Mouse (Mus musculus) midbrain, embryonic 16.5 days (tissue): ENCODE measurements around the gene Gm37240. TPM values are rescaled to one million over a fixed set of nuclear protein-coding genes. Genes with fewer than 3 reads are reported as not detected.

Source experiments
- ATAC-seq: fragments of 200-750 bp; cut with Nextera tagmentation; 2 replicates; pipeline ENCODE4 v1.8.0; 2017; ENCODE audit warnings: moderate TSS enrichment
- H3K27ac ChIP-seq: fragments of 300-500 bp; sonication (generic); 2 replicates; pipeline ENCODE4 v1.5.1; 2014; ENCODE audit warnings: mild to moderate bottlenecking, low read length, mixed read lengths
- H3K27me3 ChIP-seq: fragments of 300-500 bp; sonication (generic); 2 replicates; pipeline ENCODE4 v1.6.1; 2014; ENCODE audit warnings: low read depth, low read length, mixed read lengths; ENCODE audit not compliant: control insufficient read depth, insufficient read depth
- H3K36me3 ChIP-seq: fragments of 300-500 bp; sonication (generic); 2 replicates; pipeline ENCODE4 v1.6.1; 2014; ENCODE audit warnings: mild to moderate bottlenecking, low read length, moderate library complexity, mixed read lengths; ENCODE audit not compliant: control insufficient read depth, insufficient read depth
- H3K4me1 ChIP-seq: fragments of 300-500 bp; sonication (generic); 2 replicates; pipeline ENCODE4 v1.6.1; 2014; ENCODE audit warnings: mild to moderate bottlenecking, low read length, mixed read lengths; ENCODE audit not compliant: control insufficient read depth, insufficient read depth
- H3K4me2 ChIP-seq: fragments of 300-500 bp; sonication (generic); 2 replicates; pipeline ENCODE4 v1.6.1; 2014; ENCODE audit warnings: mild to moderate bottlenecking, low read length, mixed read lengths
- H3K4me3 ChIP-seq: fragments of 300-500 bp; sonication (generic); 2 replicates; pipeline ENCODE4 v1.5.1; 2014; ENCODE audit warnings: low read depth, mild to moderate bottlenecking, low read length, moderate library complexity, mixed read lengths
- H3K9ac ChIP-seq: fragments of 300-500 bp; sonication (generic); 2 replicates; pipeline ENCODE4 v1.6.1; 2014; ENCODE audit warnings: low read depth, low read length, mixed read lengths
- H3K9me3 ChIP-seq: fragments of 300-500 bp; sonication (generic); replicated peaks from 2 replicates; pipeline ENCODE4 v1.6.1; 2014; ENCODE audit warnings: mild to moderate bottlenecking, low read length, mixed read lengths; ENCODE audit not compliant: control insufficient read depth, poor library complexity, severe bottlenecking
- WGBS: fragments of 180-500 bp; shearing (Covaris S2); extraction: QIAGEN DNeasy Blood & Tissue Kit; methylation state at CpG from one replicate; pipeline ENCODE4 v1.1.7; 2014; 5-methylcytosine and 5-hydroxymethylcytosine counted together
- polyA plus RNA-seq: library from polyadenylated mRNA; unstranded; fragments of >200 nt; fragmentation: Nextera tagmentation; extraction: Ambion mirVana; gene quantifications from 2 replicates; pipeline ENCODE4 v1.2.1, GENCODE M21; 2015

Gm37240 gene
- polyA plus RNA-seq, 1 experiment from 2014 or later = 0.26 TPM

DNA sequence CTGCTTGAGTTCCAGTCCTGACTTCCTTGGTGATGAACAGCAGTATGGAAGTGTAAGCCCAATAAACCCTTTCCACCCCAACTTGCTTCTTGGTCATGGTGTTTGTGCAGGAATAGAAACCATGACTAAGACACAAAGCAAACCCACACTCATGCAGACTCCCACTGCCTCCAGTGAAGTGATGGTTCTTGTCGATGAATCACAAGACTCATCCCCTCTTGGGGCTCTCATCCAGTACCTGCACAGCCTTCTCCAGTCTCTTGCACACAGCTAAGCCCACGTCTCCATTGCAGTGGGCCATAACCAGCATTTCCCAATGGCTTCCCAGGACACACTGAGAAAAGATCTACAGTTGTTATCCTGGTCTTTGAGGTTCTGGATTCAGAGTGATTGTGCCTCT, 599.7 kb downstream of the Gm37240 start:
- WGBS = 70% methylated on average over 2 of the region's 2 CpGs
- Histone ChIP-seq H3K27ac (no peak overlapping the region), H3K9ac (no peak overlapping the region), H3K9me3 (no peaks in the 10 kb centered on the region), H3K27me3 (no peaks in the 10 kb centered on the region), H3K4me1 (no peaks in the 10 kb centered on the region), H3K4me3 (no peak overlapping the region), H3K36me3 (no peaks in the 10 kb centered on the region), H3K4me2 (no peak overlapping the region)
- no peak for ATAC-seq

DNA sequence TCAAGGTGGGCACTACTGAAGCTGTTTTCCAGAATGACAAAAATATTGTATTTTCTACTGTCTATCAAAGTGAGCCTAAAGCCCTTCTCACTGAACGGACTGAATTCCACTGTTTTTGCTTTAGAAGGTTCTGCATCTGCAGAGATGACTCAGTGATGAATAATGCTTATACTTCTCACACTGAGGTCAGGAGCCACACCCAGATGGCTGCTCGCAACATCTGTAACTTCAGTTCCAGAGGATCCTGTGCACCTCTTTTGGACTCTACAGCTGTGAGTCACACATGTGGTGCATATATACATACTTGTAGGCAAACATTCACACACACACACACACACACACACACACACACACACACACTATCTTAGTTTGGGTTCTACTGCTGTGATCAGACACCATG, 602.8 kb downstream of the Gm37240 start:
- Histone ChIP-seq H3K9me3 (no peaks in the 10 kb centered on the region), H3K27me3 (no peaks in the 10 kb centered on the region), H3K4me2 (no peak overlapping the region), H3K4me3 (no peak overlapping the region), H3K36me3 (no peaks in the 10 kb centered on the region), H3K27ac (no peak overlapping the region), H3K9ac (no peak overlapping the region), H3K4me1 (no peaks in the 10 kb centered on the region)
- 91% methylated on average over 2 of the region's 2 CpGs for WGBS
- ATAC-seq = no peak

DNA sequence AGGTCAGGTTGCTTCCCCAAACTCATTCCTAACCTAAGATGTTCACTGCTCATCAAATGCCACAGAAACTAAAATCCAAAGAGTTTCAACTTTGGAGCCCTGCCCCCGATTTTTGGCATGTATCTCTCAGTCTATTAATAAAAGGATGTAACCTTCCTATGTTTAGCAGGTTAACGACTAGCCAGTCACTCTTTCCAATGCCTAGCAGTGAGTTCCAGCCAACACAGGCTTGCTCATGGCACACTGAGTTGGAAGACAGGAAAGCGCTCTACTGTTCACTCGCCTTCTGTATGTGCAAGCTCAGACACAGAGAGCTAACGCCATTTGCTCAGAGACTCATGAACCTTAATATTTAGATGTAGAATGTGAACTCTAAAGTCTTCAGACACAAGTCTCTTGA, 604.5 kb downstream of the Gm37240 start:
- WGBS = 90% methylated on average over 5 of the region's 5 CpGs
- Histone ChIP-seq H3K9ac (no peak overlapping the region), H3K9me3 (no peaks in the 10 kb centered on the region), H3K4me1 (no peaks in the 10 kb centered on the region), H3K27me3 (no peaks in the 10 kb centered on the region), H3K36me3 (no peaks in the 10 kb centered on the region), H3K4me2 (no peak overlapping the region), H3K4me3 (no peak overlapping the region), H3K27ac (no peak overlapping the region)
- no peak for ATAC-seq

DNA sequence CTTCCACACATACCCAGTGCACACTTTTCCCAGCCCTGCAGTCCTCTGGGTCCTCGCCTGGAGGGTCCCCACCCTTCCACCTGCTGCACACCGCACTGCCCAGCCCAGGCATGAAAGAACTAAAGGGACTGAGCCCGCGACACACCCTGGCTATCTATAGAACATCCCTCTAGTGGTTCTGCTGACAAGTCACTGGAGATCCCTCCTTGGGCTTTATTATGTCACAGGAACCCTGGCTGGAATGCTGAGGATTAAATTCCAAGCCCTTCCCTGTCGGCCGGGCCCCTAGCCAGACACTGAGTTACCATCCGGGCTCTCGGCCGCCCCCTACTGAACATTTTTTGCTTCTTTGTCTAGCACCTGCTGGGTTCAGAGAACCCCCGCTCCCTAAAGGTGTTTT, 612.2 kb downstream of the Gm37240 start:
- H3K27ac ChIP-seq = no peak overlapping the region
- H3K4me1 ChIP-seq = no peaks in the 10 kb centered on the region
- H3K36me3 ChIP-seq = no peaks in the 10 kb centered on the region
- H3K4me3 ChIP-seq = no peak overlapping the region
- H3K9me3 ChIP-seq = no peaks in the 10 kb centered on the region
- H3K9ac ChIP-seq = no peak overlapping the region
- WGBS = 30% methylated on average over 10 of the region's 10 CpGs
- no peak for ATAC-seq
- H3K27me3 ChIP-seq = no peaks in the 10 kb centered on the region
- H3K4me2 ChIP-seq = no peak overlapping the region

DNA sequence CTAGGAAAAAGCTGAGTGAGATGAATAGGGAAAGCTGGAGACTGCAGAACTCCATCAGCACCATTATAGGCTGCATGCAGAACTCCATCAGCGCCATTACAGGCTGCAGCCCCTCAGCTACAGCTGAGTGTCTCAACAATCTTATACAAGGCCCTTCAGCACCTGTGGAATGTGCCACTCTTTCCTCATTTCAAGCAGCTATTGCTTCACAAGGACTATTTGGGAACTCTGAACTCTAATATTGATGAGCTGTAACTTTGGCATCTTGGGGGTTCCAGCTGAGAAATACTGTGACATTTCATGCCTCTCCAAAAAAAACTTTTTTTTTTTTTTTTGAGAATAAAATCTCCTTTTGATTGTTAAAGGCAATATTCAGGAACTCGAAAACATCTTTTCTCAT, 615.8 kb downstream of the Gm37240 start:
- Histone ChIP-seq H3K36me3 (no peaks in the 10 kb centered on the region), H3K27ac (no peak overlapping the region), H3K9ac (no peak overlapping the region), H3K4me3 (no peak overlapping the region), H3K4me2 (no peak overlapping the region), H3K4me1 (no peaks in the 10 kb centered on the region), H3K9me3 (no peaks in the 10 kb centered on the region), H3K27me3 (no peaks in the 10 kb centered on the region)
- no peak for ATAC-seq
- 91% methylated on average over 2 of the region's 2 CpGs for WGBS

DNA sequence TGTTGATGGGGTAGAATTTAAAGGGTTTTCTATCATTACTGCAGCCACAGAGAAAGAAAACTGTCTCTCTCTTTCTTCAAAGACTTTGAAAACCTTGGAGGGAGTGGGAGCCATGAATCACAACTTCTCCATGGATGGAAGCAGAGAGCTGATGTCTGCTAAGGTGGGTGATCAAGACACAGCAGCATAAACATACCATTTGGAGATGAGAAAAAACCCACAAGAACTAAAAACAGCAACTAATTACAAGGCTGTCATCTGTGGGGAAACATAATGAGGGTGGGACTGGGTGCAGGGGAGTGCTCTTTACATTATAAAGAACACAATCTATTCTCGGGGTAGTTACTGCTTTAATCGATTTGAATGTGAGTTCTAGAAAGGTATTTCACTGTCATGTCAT, 622.4 kb downstream of the Gm37240 start:
- no peaks in the 10 kb centered on the region for H3K36me3 ChIP-seq
- no peaks in the 10 kb centered on the region for H3K27me3 ChIP-seq
- no peaks in the 10 kb centered on the region for H3K4me1 ChIP-seq
- H3K4me3 ChIP-seq = no peak overlapping the region
- H3K9ac ChIP-seq = no peak overlapping the region
- no peak overlapping the region for H3K27ac ChIP-seq
- H3K9me3 ChIP-seq = no peaks in the 10 kb centered on the region
- no peak for ATAC-seq
- 80% methylated on average over 2 of the region's 2 CpGs for WGBS
- H3K4me2 ChIP-seq = no peak overlapping the region

DNA sequence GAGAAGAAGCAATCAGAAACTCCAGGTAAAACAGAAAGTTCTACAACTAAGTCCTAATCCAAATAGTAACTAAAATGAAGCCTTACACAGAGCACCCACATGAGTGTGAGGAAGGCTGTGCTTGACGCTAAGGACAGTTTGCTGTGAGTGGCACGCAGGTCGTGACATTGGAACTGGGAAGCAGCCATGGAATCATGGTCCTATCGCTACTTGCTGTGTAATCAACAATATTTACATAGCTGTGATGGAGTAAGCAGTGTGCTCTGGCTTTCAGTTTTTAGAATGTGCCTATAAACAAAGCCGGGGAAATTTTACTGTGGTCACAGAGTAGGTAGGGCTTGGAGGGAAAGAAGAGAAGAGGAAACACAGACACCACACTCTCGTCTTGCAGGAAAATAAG, 622.8 kb downstream of the Gm37240 start:
- Histone ChIP-seq H3K27ac (no peak overlapping the region), H3K4me2 (no peak overlapping the region), H3K4me1 (no peaks in the 10 kb centered on the region), H3K4me3 (no peak overlapping the region), H3K27me3 (no peaks in the 10 kb centered on the region), H3K9ac (no peak overlapping the region), H3K9me3 (no peaks in the 10 kb centered on the region), H3K36me3 (no peaks in the 10 kb centered on the region)
- no peak for ATAC-seq
- whole genome bisulfite sequencing = 88% methylated on average over 6 of the region's 6 CpGs

DNA sequence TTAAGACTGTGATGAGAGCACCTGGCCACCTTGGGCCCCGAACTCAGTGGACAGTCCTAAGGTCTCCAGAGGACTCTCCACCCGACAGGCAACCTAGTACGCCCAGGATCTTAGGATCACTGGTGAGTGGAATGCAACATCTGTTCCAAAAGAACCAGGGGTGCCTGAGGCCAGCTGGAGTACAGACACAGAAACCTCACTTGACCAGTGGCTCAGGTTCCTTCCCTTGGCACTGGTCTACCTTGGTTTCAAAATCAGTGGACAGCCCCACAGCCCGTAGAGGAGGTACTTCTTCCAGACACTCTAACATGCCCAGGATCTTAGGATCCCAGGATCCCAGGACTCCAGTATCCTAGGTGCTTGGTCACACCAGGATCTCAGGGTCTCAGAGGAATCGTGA, 632.8 kb downstream of the Gm37240 start:
- Histone ChIP-seq H3K4me1 (no peaks in the 10 kb centered on the region), H3K36me3 (no peaks in the 10 kb centered on the region), H3K9me3 (no peaks in the 10 kb centered on the region), H3K27me3 (no peaks in the 10 kb centered on the region), H3K9ac (no peak overlapping the region), H3K4me3 (no peak overlapping the region), H3K4me2 (no peak overlapping the region), H3K27ac (no peak overlapping the region)
- ATAC-seq = no peak
- WGBS = 93% methylated on average over 5 of the region's 5 CpGs

DNA sequence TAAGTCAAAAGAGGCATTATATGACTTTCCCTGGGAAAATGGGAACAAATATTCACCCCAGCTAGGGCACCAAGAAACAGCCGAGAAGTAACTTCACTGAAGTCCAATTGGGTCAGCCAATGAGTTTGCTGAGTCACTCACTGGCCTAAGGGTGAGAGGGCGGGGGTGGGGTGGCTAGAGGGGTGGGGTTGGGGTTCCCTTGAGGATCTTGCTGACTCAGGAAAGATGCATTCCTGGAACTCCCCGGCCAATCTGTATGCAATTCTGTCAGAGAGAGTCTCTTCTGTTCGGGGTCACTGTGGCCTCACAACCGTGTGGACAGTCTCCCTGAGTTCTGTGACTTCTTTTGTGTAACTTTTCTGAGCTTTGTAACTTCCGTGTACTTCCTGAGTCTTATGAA, 635.7 kb downstream of the Gm37240 start:
- Histone ChIP-seq H3K36me3 (no peaks in the 10 kb centered on the region), H3K27me3 (no peaks in the 10 kb centered on the region), H3K4me1 (no peaks in the 10 kb centered on the region), H3K27ac (no peak overlapping the region), H3K4me2 (no peak overlapping the region), H3K9ac (no peak overlapping the region), H3K4me3 (no peak overlapping the region), H3K9me3 (no peaks in the 10 kb centered on the region)
- WGBS = 92% methylated on average over 6 of the region's 6 CpGs
- ATAC-seq = no peak

DNA sequence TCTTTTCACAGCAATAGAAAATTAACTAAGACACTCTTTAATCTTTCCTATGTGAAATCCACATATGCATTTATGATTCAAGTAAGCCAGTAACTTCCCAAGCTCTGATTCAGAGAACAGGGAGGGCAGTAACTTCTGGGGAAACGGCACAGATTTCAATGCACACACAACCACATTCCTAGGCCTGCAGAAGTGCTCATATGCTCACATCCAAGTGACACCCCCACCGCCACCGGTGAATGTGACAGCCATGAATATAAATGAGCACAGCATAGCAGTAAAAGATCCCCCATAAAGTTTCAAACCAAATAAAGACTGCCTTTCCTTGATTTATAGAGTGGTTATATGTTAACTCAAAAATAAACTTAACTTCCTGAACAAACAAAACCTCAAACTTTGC, 641.2 kb downstream of the Gm37240 start:
- WGBS = 93% methylated on average over 3 of the region's 3 CpGs
- ATAC-seq = no peak

More for the DNA sequence above, 641.2 kb downstream of the Gm37240 start:
- no peak overlapping the region for H3K27ac ChIP-seq
- no peak overlapping the region for H3K9ac ChIP-seq
- no peak overlapping the region for H3K4me2 ChIP-seq
- H3K4me1 ChIP-seq = no peaks in the 10 kb centered on the region
- H3K27me3 ChIP-seq = no peaks in the 10 kb centered on the region
- H3K9me3 ChIP-seq = no peaks in the 10 kb centered on the region
- H3K36me3 ChIP-seq = no peaks in the 10 kb centered on the region
- no peak overlapping the region for H3K4me3 ChIP-seq
